Mouse (Mus musculus) CH12.LX (cell line): ENCODE measurements around the gene Arl15.

Experiments
- CHD1 ChIP-seq: IDR thresholded peaks from 2 replicates; pipeline ENCODE4 v1.6.1; 2012; ENCODE audit warnings: low read depth, low read length, improper control_type of control experiment, inconsistent platforms
- CHD2 ChIP-seq: IDR thresholded peaks from 2 replicates; pipeline ENCODE4 v1.6.1; 2011; ENCODE audit warnings: low read length, improper control_type of control experiment
- CTCF ChIP-seq, 2 experiments: IDR thresholded peaks in 1 of 2; conservative IDR thresholded peaks in 1 of 2; 2 replicates each; pipeline ENCODE4 v1.5.1; 2011 to 2012; ENCODE audit warnings: low read depth in 2 of 2, low read length in 2 of 2, improper control_type of control experiment in 1 of 2, inconsistent platforms in 1 of 2, mild to moderate bottlenecking in 1 of 2, moderate library complexity in 1 of 2
- EP300 ChIP-seq: IDR thresholded peaks from 2 replicates; pipeline ENCODE4 v1.6.1; 2011; ENCODE audit warnings: low read length, improper control_type of control experiment
- JUN ChIP-seq: IDR thresholded peaks from 2 replicates; pipeline ENCODE4 v1.6.1; 2011; ENCODE audit warnings: low read depth, mild to moderate bottlenecking, low read length, improper control_type of control experiment, moderate library complexity; ENCODE audit not compliant: insufficient read depth
- MAFK ChIP-seq: IDR thresholded peaks from 2 replicates; pipeline ENCODE4 v1.6.1; 2011; ENCODE audit warnings: low read length, improper control_type of control experiment; ENCODE audit not compliant: insufficient replicate concordance
- MAX ChIP-seq: IDR thresholded peaks from 2 replicates; pipeline ENCODE4 v1.6.1; 2011; ENCODE audit warnings: low read length, improper control_type of control experiment
- NELFE ChIP-seq: IDR thresholded peaks from 2 replicates; pipeline ENCODE4 v1.6.1; 2011; ENCODE audit warnings: low read depth, low read length, improper control_type of control experiment
- NRF1 ChIP-seq: IDR thresholded peaks from 2 replicates; pipeline ENCODE4 v1.6.1; 2014; ENCODE audit warnings: low read depth, mild to moderate bottlenecking, inconsistent platforms, low read length, improper control_type of control experiment, moderate library complexity
- PAX5 ChIP-seq: IDR thresholded peaks from 2 replicates; pipeline ENCODE4 v1.6.1; 2012; ENCODE audit warnings: low read length, inconsistent platforms, mixed read lengths
- POLR2A ChIP-seq: IDR thresholded peaks from 2 replicates; pipeline ENCODE4 v1.6.1; 2011; ENCODE audit warnings: low read depth, mild to moderate bottlenecking, improper control_type of control experiment, low read length
- TCF12 ChIP-seq: IDR thresholded peaks from 2 replicates; pipeline ENCODE4 v1.6.1; 2014; ENCODE audit warnings: low read depth, mild to moderate bottlenecking, inconsistent platforms, low read length, improper control_type of control experiment
- ZNF384 ChIP-seq: IDR thresholded peaks from 2 replicates; pipeline ENCODE4 v1.6.1; 2012; ENCODE audit warnings: low read depth, low read length, improper control_type of control experiment, inconsistent platforms

- no peak for TF ChIP-seq POLR2A
- no peak for TF ChIP-seq CHD2
- no peak for TF ChIP-seq MAFK
- no peak for TF ChIP-seq CTCF (conservative IDR thresholded peaks at IDR 0.05 in 1 of 2, IDR thresholded peaks at IDR 0.05 in 1 of 2; ENCODE audit: low read depth in 2 of 2, low read length in 2 of 2)
- no peak for TF ChIP-seq ZNF384
- no peak for TF ChIP-seq NRF1
- no peak for TF ChIP-seq TCF12
- TF ChIP-seq JUN = no peak
- no peak for TF ChIP-seq EP300
- TF ChIP-seq MAX = no peak
- no peak for TF ChIP-seq CHD1
- TF ChIP-seq PAX5 = no peak
- no peak for TF ChIP-seq NELFE
Measured at GRCm38 (mm10) chr13:114090786-114091185, 296.5 kb downstream of the Arl15 start.
